Mouse (Mus musculus) MEL (cell line): ENCODE data around the gene Rbck1.

Experiments used
- BHLHE40 ChIP-seq: IDR thresholded peaks from 2 replicates; pipeline ENCODE4 v1.6.1; 2012; ENCODE audit warnings: low read depth, mild to moderate bottlenecking, inconsistent platforms, low read length, improper control_type of control experiment, borderline replicate concordance
- CTCF ChIP-seq, 3 experiments: IDR thresholded peaks in 2 of 3; conservative IDR thresholded peaks in 1 of 3; 2 replicates each; pipeline ENCODE4 v1.5.1; 2011 to 2012; ENCODE audit warnings: low read length in 3 of 3, low read depth in 2 of 3, mild to moderate bottlenecking in 2 of 3, improper control_type of control experiment in 1 of 3, inconsistent platforms in 1 of 3, mixed read lengths in 1 of 3, moderate library complexity in 1 of 3; ENCODE audit not compliant: control insufficient read depth in 1 of 3, insufficient read depth in 1 of 3, poor library complexity in 1 of 3, severe bottlenecking in 1 of 3
- EP300 ChIP-seq, 2 experiments: IDR thresholded peaks; 2 replicates each; pipeline ENCODE4 v1.6.1; 2011; ENCODE audit warnings: improper control_type of control experiment in 2 of 2, low read length in 2 of 2, low read depth in 1 of 2, mild to moderate bottlenecking in 1 of 2
- POLR2A ChIP-seq, 2 experiments: IDR thresholded peaks; 2 replicates each; pipeline ENCODE4 v1.6.1; 2011 to 2012; ENCODE audit warnings: low read length in 2 of 2, mild to moderate bottlenecking in 2 of 2, control low read depth in 1 of 2, improper control_type of control experiment in 1 of 2, low read depth in 1 of 2, moderate library complexity in 1 of 2; ENCODE audit not compliant: control insufficient read depth in 1 of 2, insufficient read depth in 1 of 2, poor library complexity in 1 of 2
- SIN3A ChIP-seq: IDR thresholded peaks from 2 replicates; pipeline ENCODE4 v1.6.1; 2012; ENCODE audit warnings: low read length, improper control_type of control experiment, inconsistent platforms
- USF2 ChIP-seq, 2 experiments: IDR thresholded peaks; 2 replicates each; pipeline ENCODE4 v1.6.1; 2011 to 2012; ENCODE audit warnings: improper control_type of control experiment in 2 of 2, low read length in 2 of 2, borderline replicate concordance in 1 of 2, inconsistent platforms in 1 of 2, low read depth in 1 of 2, mild to moderate bottlenecking in 1 of 2; ENCODE audit not compliant: insufficient read depth in 1 of 2

- TF ChIP-seq CTCF (IDR thresholded peaks at IDR 0.05 in 2 of 3, conservative IDR thresholded peaks at IDR 0.05 in 1 of 3; ENCODE audit: control insufficient read depth in 1 of 3, insufficient read depth in 1 of 3, low read depth in 2 of 3, low read length in 3 of 3, poor library complexity in 1 of 3, severe bottlenecking in 1 of 3) (no peak), EP300 (IDR thresholded peaks at IDR 0.05; ENCODE audit: low read depth in 1 of 2, low read length in 2 of 2) (no peak), POLR2A (IDR thresholded peaks at IDR 0.05; ENCODE audit: control insufficient read depth in 1 of 2, insufficient read depth in 1 of 2, low read depth in 1 of 2, low read length in 2 of 2, poor library complexity in 1 of 2) (no peak), USF2 (IDR thresholded peaks at IDR 0.05; ENCODE audit: borderline replicate concordance in 1 of 2, insufficient read depth in 1 of 2, low read depth in 1 of 2, low read length in 2 of 2) (no peak), BHLHE40 (no peak), SIN3A (no peak)
Measured at GRCm38 (mm10) chr2:152360271-152360775, 27.9 kb upstream of the Rbck1 start.
